Mouse (Mus musculus) adrenal gland, adult 8-10 months (tissue): Measurements from ENCODE around the gene Adamts3. TPM values are rescaled to one million over a fixed set of nuclear protein-coding genes. Genes with fewer than 3 reads are reported as not detected.

ENCODE experiments used
- DNase-seq: peaks from one replicate; pipeline ENCODE4 v3.0.0; 2022
- total RNA-seq, 4 experiments: library from RNA; stranded (reverse); gene quantifications; 2 replicates each; pipeline ENCODE4 v1.2.4; 2022

The Adamts3 gene
- total RNA-seq, 4 experiments from 2014 or later, result 4.8 to 8.4 (median 5.4) TPM

GRCm38 (mm10) chr5:89704264-89704663, 178.9 kb downstream of the Adamts3 start:
- DNase-seq, result peak; percentile 48

DNA sequence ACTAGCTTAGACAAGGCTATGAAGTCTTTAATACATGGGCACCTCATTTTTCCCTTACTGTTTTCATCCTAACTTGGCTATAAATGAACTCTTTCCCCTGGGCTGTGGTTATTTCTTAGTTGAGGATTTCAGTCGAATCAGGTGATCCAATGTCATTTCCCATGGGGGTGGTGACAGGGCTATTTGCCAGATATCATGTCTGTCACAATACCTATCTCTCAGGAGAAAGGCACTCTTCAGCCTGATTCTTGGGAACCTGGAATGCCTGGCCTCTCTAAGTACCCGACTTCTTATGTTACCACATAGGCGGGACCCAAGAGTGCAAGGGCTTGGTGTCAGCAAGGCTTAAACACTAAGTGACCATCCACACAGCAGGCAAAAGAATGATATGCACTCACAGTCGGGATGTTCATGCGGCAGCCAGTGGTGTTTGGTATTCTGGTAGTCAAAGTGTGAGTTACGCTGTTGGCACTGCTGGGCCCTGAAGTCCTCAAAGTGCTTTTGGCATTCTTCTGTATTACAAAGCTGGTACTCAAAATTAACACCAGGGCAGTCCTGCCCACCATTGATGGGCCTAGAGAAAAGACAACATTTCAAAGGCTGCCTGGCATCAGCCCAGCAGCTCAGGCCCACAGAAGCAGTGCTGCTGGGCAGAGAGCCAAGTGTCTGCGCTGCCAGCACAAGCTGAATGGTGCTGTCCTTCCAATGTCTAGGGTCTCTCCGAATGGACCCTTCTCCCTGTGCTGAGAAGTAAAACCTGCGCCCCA, 181.7 kb downstream of the Adamts3 start:
- DNase-seq, result peak; percentile 14

- DNase-seq, result no peak
Measured at GRCm38 (mm10) chr5:89687826-89688225, 195.3 kb downstream of the Adamts3 start.

DNA sequence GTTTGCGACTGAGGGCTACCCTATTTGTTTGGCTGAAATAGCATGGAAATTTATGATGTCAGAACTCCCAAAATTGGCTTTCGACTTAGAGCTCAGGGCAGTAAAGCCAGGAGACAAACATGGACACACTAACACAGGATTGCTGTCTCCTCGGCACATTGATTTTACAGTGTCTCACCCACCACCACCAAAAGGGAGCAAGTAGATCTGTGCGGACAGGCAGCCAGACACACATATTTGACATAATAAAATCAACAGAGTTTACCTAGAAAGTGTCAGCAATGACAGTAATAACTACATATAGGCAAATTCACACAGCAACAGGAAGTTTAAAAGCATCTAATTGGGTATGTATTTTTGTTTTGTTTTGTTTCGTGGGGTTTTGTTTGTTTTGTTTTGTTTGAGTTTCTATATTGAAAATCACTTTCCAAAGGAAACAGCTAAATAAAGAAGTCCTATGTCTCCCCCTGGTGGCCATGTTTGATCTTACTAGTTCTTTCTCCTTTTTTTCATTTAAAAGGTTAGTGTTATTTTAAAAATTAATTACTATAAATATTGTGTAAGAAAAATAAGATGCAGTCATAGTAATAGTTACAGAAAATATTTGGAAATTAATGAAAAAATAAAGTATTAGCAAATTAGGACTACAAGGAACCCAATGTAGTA, 203.1 kb downstream of the Adamts3 start:
- DNase-seq, result no peak

- no peak for DNase-seq
Measured at GRCm38 (mm10) chr5:89678148-89678547, 205.0 kb downstream of the Adamts3 start.

- DNase-seq, result no peak
Measured at GRCm38 (mm10) chr5:89674066-89674848, 208.9 kb downstream of the Adamts3 start.

DNA sequence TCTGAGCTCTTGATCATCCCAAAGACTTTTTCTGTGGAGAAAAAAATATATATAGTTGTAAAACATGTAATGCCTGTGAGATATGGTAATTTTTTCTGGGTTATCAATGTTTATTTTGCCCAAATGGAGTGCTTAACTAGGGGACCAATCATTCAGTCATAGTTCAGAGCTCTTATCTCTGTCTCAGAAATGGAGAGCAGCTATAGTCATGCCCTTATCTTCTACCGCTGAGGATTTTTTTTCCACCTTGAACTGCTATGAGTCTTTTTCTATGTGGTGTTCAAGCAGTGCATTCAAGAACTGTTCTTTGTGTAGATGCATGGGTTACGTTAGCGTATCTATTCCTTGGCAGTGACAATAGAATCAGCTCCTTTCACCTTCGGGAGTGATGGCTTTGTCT, 210.2 kb downstream of the Adamts3 start:
- no peak for DNase-seq

DNA sequence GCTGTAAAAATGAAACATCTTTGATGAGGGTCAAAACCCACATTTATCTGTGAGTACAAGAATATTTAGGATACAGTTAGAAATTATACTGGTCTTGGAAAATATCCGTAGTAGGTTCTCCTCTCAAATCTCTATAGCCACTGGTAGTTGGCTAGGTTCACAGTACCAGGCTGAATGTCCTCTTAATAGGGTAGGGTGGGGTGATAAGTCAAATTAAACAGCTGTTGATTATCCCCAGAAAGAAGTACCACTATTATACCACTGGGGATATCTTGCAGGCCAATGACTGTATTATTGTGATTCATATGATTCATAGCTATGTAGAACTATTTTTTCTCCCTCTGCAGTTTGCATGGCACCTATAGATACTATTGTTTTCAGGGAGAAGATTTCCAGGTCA, 228.8 kb downstream of the Adamts3 start:
- DNase-seq, result no peak

DNA sequence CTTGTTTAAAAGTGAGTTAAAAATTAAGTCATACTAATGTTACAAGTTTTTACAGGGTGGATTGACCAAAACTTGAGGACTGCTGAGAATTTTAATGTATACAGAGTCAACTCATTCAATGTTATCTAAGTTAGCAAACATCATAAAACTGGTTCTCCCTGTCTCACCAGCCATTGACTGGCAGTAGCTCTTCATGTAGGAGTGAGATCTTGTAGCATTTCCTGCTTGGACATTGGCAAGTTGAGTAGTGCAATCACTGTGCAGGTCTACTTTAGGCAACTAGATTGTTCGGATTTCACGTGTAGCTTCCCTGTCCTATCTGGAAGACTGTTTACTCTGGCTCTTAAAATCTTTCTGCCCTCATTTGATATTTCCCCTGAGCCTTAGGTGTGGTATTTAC, 229.3 kb downstream of the Adamts3 start:
- no peak for DNase-seq

DNA sequence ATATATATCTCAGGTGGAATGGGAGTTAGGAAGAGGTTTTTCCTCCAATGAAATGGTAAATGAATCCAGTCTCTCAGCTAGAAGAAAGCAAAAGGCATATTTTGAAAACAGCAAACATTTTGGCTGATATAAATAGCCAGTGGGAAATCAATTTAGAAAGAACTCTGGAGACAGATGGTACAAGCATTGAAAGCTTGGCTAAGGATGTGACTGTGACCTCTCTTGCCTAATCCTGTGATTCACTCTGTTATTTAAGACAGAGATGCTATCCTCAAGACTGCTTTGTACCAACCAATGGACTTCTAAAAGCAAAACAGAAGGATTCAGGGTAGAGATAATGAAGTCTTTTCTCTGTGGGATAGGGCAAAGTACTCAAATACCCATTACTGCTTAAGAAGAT, 236.2 kb downstream of the Adamts3 start:
- no peak for DNase-seq

GRCm38 (mm10) chr5:89635434-89635833, 247.7 kb downstream of the Adamts3 start:
- no peak for DNase-seq

- DNase-seq, result no peak
Measured at GRCm38 (mm10) chr5:89631599-89631998, 251.5 kb downstream of the Adamts3 start.
